Mouse (Mus musculus) myocyte (in vitro differentiated cells): ENCODE measurements at regions not wholly inside any gene's neighbourhood (a gene's known extent, or its start where the extent isn't known, plus 50 kb on each side); places are given as distances from the start of the nearest gene placed in this dataset.

Experiments
- MYOD1 ChIP-seq, 3 experiments: IDR thresholded peaks; one replicate each; pipeline ENCODE4 v1.6.1; 2011; ENCODE audit warnings: control low read depth in 2 of 3, low read depth in 2 of 3, mild to moderate bottlenecking in 2 of 3, moderate library complexity in 1 of 3; ENCODE audit not compliant: insufficient read length in 2 of 3, control insufficient read depth in 1 of 3
- POLR2A ChIP-seq: IDR thresholded peaks from one replicate; pipeline ENCODE4 v1.6.1; 2011; ENCODE audit warnings: low read depth, mild to moderate bottlenecking, control low read depth, moderate library complexity; ENCODE audit not compliant: insufficient read length
- POLR2AphosphoS2 ChIP-seq: IDR thresholded peaks from one replicate; pipeline ENCODE4 v1.6.1; 2011; ENCODE audit warnings: low read depth, control low read depth; ENCODE audit not compliant: insufficient read length
- USF1 ChIP-seq: IDR thresholded peaks from one replicate; pipeline ENCODE4 v1.6.1; 2011; ENCODE audit warnings: low read depth, mild to moderate bottlenecking, control low read depth, moderate library complexity

- no peak for TF ChIP-seq POLR2A
- no peak for TF ChIP-seq MYOD1 (IDR thresholded peaks at IDR 0.05; ENCODE audit: control insufficient read depth in 1 of 3, insufficient read length in 2 of 3, low read depth in 2 of 3)
- TF ChIP-seq USF1: no peak
- no peak for TF ChIP-seq POLR2AphosphoS2
Measured at GRCm38 (mm10) chr15:25536451-25537334, 85.6 kb upstream of the Myo10 start.
